Mouse (Mus musculus) cortical plate, adult 2 months (tissue): ENCODE measurements around the gene Bbs10.

Experiments
- CTCF ChIP-seq: fragments of 200-500 bp; IDR thresholded peaks from 2 replicates; pipeline ENCODE4 v1.5.1; 2011; ENCODE audit warnings: mild to moderate bottlenecking, control low read depth, low read length; ENCODE audit not compliant: insufficient read depth; ENCODE audit errors: extremely low read depth
- POLR2A ChIP-seq: fragments of 200-500 bp; IDR thresholded peaks from 2 replicates; pipeline ENCODE4 v1.6.1; 2011; ENCODE audit warnings: mild to moderate bottlenecking, low read length, control low read depth; ENCODE audit not compliant: insufficient read depth; ENCODE audit errors: extremely low read depth

DNA sequence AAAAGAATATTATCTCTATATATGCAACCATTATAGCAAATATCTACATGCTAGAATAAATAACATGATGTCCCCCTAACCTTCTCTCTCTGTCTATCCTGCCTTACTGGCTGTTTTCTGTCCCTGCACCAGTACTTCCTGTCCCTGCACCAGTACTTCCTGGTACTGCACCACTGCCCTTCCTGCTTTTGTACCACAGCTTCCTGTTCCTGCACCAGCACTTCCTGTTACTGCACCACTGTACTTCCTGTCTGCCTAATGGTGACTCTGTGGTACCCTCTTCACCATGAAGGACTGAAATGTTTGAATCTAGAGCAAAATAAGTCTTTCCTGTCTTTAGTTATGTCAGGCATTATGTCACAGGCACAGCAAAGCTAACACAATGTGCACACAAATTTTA is 22.1 kb downstream of the Bbs10 start:
- no peak for TF ChIP-seq POLR2A
- no peak for TF ChIP-seq CTCF
